Comparison of ENCODE assay signal across 28 mouse cellular contexts in the genomic region with DNA sequence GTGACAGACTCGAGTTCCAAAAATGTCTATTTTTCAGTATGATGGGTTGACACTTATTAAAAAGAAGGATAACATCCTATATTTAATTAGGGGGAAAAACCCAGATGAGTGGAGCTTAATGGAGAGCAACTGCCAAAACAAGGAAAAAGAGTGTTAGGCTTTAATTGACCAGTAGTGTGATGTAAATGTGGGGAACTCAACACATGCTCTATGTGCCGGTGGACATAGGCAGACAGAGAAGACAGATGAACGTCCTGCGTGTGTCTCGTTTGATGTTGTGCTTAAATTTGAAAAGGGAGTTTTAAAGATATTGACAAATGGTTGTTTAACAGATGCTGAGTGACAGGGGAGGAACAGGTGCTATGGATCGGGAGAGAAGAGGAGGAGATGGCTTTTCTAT.
"Had no signal": no experiment of that assay in that cellular context is flagged by ENCODE, and none has a peak within 500 bp of the region (broad histone marks: within the 10 kb centered on the region; RNA-seq: fewer than 3 reads in every experiment).

No protein-coding gene starts in this region.

- ATAC-seq: hindbrain, embryonic 16.5 days; inflammation-experienced regulatory T-cells, adult 6 months; intestine, embryonic 15.5 days; intestine, postnatal 0 days had no signal

- DNase-seq: gastrocnemius, adult 2 months; gastrocnemius, postnatal 10 days; gastrocnemius, postnatal 25 days; heart, adult 18-20 months; heart, postnatal 10 days; heart, postnatal 4 days; kidney, adult 18-20 months; kidney, adult 8-10 months; kidney, postnatal 10 days; kidney, postnatal 25 days; kidney, postnatal 4 days; liver; liver, embryonic 13.5 days had no signal

- H3K4me1 ChIP-seq: heart, embryonic 10.5 days; heart, embryonic 12.5 days; hindbrain, embryonic 10.5 days; hindbrain, embryonic 12.5 days; intestine, embryonic 15.5 days; limb, embryonic 10.5 days; limb, embryonic 12.5 days; liver, embryonic 13.5 days; liver, embryonic 15.5 days had no signal

- H3K4me3 ChIP-seq: gastrocnemius, adult 2 months; heart, embryonic 10.5 days; heart, embryonic 12.5 days; hindbrain, embryonic 10.5 days; hindbrain, embryonic 12.5 days; intestine, embryonic 15.5 days; layer of hippocampus, adult 2 months; left cerebral cortex, adult 2 months; limb, embryonic 10.5 days; limb, embryonic 12.5 days; liver, embryonic 13.5 days; liver, embryonic 15.5 days had no signal

- H3K36me3 ChIP-seq: heart, embryonic 10.5 days; heart, embryonic 12.5 days; hindbrain, embryonic 10.5 days; hindbrain, embryonic 12.5 days; intestine, embryonic 15.5 days; limb, embryonic 10.5 days; limb, embryonic 12.5 days; liver, embryonic 13.5 days; liver, embryonic 15.5 days had no signal

- H3K27ac ChIP-seq: gastrocnemius, adult 2 months; heart, embryonic 10.5 days; hindbrain, embryonic 10.5 days; hindbrain, embryonic 12.5 days; hindbrain, embryonic 14.5 days; intestine, embryonic 15.5 days; layer of hippocampus, adult 2 months; left cerebral cortex, adult 2 months; limb, embryonic 10.5 days; limb, embryonic 12.5 days; liver, embryonic 13.5 days; liver, embryonic 15.5 days had no signal

- H3K9ac ChIP-seq: heart, embryonic 12.5 days; hindbrain, embryonic 12.5 days; hindbrain, embryonic 14.5 days; intestine, embryonic 15.5 days; limb, embryonic 12.5 days; liver, embryonic 13.5 days; liver, embryonic 15.5 days had no signal

- H3K9me3 ChIP-seq: heart, embryonic 10.5 days; heart, embryonic 12.5 days; hindbrain, embryonic 10.5 days; hindbrain, embryonic 12.5 days; intestine, embryonic 15.5 days; limb, embryonic 10.5 days; limb, embryonic 12.5 days; liver, embryonic 13.5 days; liver, embryonic 15.5 days had no signal

- H3K4me2 ChIP-seq: heart, embryonic 12.5 days; hindbrain, embryonic 12.5 days; hindbrain, embryonic 14.5 days; intestine, embryonic 15.5 days; limb, embryonic 12.5 days; liver, embryonic 11.5 days; liver, embryonic 13.5 days; liver, embryonic 15.5 days had no signal

- H3K27me3 ChIP-seq: heart, embryonic 12.5 days; hindbrain, embryonic 12.5 days; intestine, embryonic 15.5 days; limb, embryonic 12.5 days; liver, embryonic 13.5 days; liver, embryonic 15.5 days had no signal
